Mouse (Mus musculus) liver, adult 2 months (tissue): ENCODE measurements around the gene Elane.

Source experiments
- CTCF ChIP-seq: fragments of 200-500 bp; IDR thresholded peaks from 2 replicates; pipeline ENCODE4 v1.5.1; 2011; ENCODE audit warnings: low read depth, low read length, control low read depth
- POLR2A ChIP-seq: fragments of 200-500 bp; IDR thresholded peaks from 2 replicates; pipeline ENCODE4 v1.6.1; 2011; ENCODE audit warnings: low read length, control low read depth; ENCODE audit not compliant: insufficient read depth; ENCODE audit errors: extremely low read depth

GRCm38 (mm10) chr10:79934272-79934721 lies 48.2 kb downstream of the Elane start:
- no peak for TF ChIP-seq CTCF
- no peak for TF ChIP-seq POLR2A
